In the genomic region with DNA sequence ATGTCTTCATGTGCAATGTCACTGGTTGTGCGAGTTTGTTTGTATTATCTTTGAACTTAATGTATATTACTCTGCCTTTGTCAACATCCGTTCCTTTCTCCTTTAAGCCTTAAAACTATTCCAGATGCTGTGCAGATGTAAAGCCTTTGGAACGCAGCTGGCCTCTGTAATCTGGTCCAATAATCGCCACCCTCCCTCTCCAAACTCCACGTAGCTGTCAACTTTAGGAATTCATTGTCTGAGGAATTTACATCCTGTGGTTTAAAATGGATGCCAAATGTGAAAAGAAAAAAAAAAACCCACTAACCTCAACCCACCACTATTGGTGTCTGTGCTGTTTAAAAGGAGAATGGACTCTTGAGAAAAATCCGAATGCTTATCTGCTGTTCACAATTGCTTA, we compare ENCODE assay signal across 16 mouse cellular contexts.
DNase-seq lines count a peak whose midpoint lies in the region; ATAC-seq lines count a peak whose summit lies in the region.
"Had no signal": no experiment of that assay in that cellular context is flagged by ENCODE, and none has a peak within 500 bp of the region (broad histone marks: within the 10 kb centered on the region; RNA-seq: fewer than 3 reads in every experiment).

No protein-coding gene starts in this region.

- no peaks in the 10 kb centered on the region for H3K36me3 ChIP-seq in lung, embryonic 16.5 days (ENCODE audit: control insufficient read depth, insufficient read depth, low read length)
- H3K36me3 ChIP-seq in neural tube, embryonic 11.5 days (ENCODE audit: control insufficient read depth, insufficient read depth, low read length), result no peaks in the 10 kb centered on the region
- H3K36me3 ChIP-seq: heart, embryonic 10.5 days; intestine, embryonic 15.5 days had no signal

- peak; percentile 52; the same call in 1 of the 2 replicates for ATAC-seq in lung, embryonic 16.5 days (ENCODE audit: low read depth)
- no peak for ATAC-seq in neural tube, embryonic 11.5 days (ENCODE audit: insufficient read depth, low FRiP score, low TSS enrichment)
- ATAC-seq: forebrain, postnatal 0 days; intestine, embryonic 15.5 days had no signal

- H3K27me3 ChIP-seq in lung, embryonic 16.5 days (ENCODE audit: control insufficient read depth, insufficient read depth, low read depth, low read length), result no peaks in the 10 kb centered on the region
- H3K27me3 ChIP-seq in neural tube, embryonic 11.5 days (ENCODE audit: control insufficient read depth, insufficient read depth, low read length), result no peaks in the 10 kb centered on the region
- H3K27me3 ChIP-seq: intestine, embryonic 15.5 days had no signal

- H3K4me1 ChIP-seq in lung, embryonic 16.5 days (replicated peaks; ENCODE audit: control insufficient read depth, insufficient read depth, low read length), result peaks cover 3% of the 10 kb centered on the region; the same call in 1 of the 2 replicates
- H3K4me1 ChIP-seq in neural tube, embryonic 11.5 days (ENCODE audit: control insufficient read depth, insufficient read depth, low read length), result no peaks in the 10 kb centered on the region
- H3K4me1 ChIP-seq: heart, embryonic 10.5 days; intestine, embryonic 15.5 days had no signal

- no peak overlapping the region for H3K4me3 ChIP-seq in lung, embryonic 16.5 days (ENCODE audit: low read length)
- no peak overlapping the region for H3K4me3 ChIP-seq in neural tube, embryonic 11.5 days (ENCODE audit: low read depth, low read length)
- H3K4me3 ChIP-seq: heart, embryonic 10.5 days; intestine, embryonic 15.5 days had no signal

- WGBS in lung, embryonic 16.5 days, result 31% methylated on average over 6 of the region's 6 CpGs
- WGBS in neural tube, embryonic 11.5 days, result 54% methylated on average over 6 of the region's 6 CpGs

- DNase-seq in lung, postnatal 36 days, result no peak
- peak; percentile 71 for DNase-seq in embryo, embryonic 10.5 days (ENCODE audit: low spot score)
- DNase-seq in forelimb bud, embryonic 11.5 days (ENCODE audit: low read depth, low spot score), result peak; percentile 73
- peak; percentile 24 for DNase-seq in neural tube, embryonic 11.5 days (ENCODE audit: low spot score)
- no peak for DNase-seq in left cerebral cortex, postnatal 14 days (ENCODE audit: low spot score in 2 of 2)
- no peak for DNase-seq in right cerebral cortex, postnatal 10 days (ENCODE audit: low spot score in 2 of 2)
- DNase-seq: adrenal gland, adult 2 months; cerebellum, adult 2 months; forebrain, postnatal 0 days; gastrocnemius, postnatal 25 days; heart, postnatal 36 days; right cerebral cortex, postnatal 14 days had no signal

- intact Hi-C loops in left cerebral cortex, postnatal 14 days (cut with DNase I), result no loop called here

- no peaks in the 10 kb centered on the region for H3K9me3 ChIP-seq in lung, embryonic 16.5 days (ENCODE audit: control insufficient read depth, low read length)
- H3K9me3 ChIP-seq in neural tube, embryonic 11.5 days (ENCODE audit: control insufficient read depth, low read length), result no peaks in the 10 kb centered on the region
- H3K9me3 ChIP-seq: heart, embryonic 10.5 days; intestine, embryonic 15.5 days had no signal

- no peak overlapping the region for H3K9ac ChIP-seq in lung, embryonic 16.5 days (ENCODE audit: low read length)
- H3K9ac ChIP-seq in neural tube, embryonic 11.5 days (ENCODE audit: low read length), result no peak overlapping the region
- H3K9ac ChIP-seq: forebrain, postnatal 0 days; intestine, embryonic 15.5 days; liver, embryonic 14.5 days had no signal

- H3K27ac ChIP-seq in lung, embryonic 16.5 days (ENCODE audit: low read length), result 0 out of 2 replicates have a peak overlapping the region, but pooled peaks have one; percentile 27
- no peak overlapping the region for H3K27ac ChIP-seq in neural tube, embryonic 11.5 days (ENCODE audit: low read depth, low read length)
- H3K27ac ChIP-seq: heart, embryonic 10.5 days; intestine, embryonic 15.5 days; liver, embryonic 14.5 days had no signal

- H3K4me2 ChIP-seq in lung, embryonic 16.5 days (ENCODE audit: low read depth, low read length), result no peak overlapping the region
- no peak overlapping the region for H3K4me2 ChIP-seq in neural tube, embryonic 11.5 days (ENCODE audit: low read depth)
- H3K4me2 ChIP-seq: intestine, embryonic 15.5 days had no signal

Comparison
In these comparisons a context has a peak if more than half of its experiments do, and no peak if none do; other contexts are left out.
1. DNase-seq: peak in embryo, embryonic 10.5 days (single experiment), forelimb bud, embryonic 11.5 days (single experiment) and neural tube, embryonic 11.5 days (single experiment); none in lung, postnatal 36 days (single experiment), left cerebral cortex, postnatal 14 days (0 of 2) and right cerebral cortex, postnatal 10 days (0 of 2).